Mouse (Mus musculus): ENCODE results near the gene Dcst1. TPM values are rescaled to one million over a fixed set of nuclear protein-coding genes. Genes with fewer than 3 reads are reported as not detected.

The Dcst1 gene
- polyA plus RNA-seq (2015; fragmentation: Nextera tagmentation; extraction: Ambion mirVana), result 0.70 and 0.89 TPM in 2 replicates

GRCm38 (mm10) chr3:89365153-89365485 is at the start of gene Dcst1:
Dcst1 (minus strand) TSS chr3:89365253.
- Histone ChIP-seq H3K27ac (ENCODE audit: low read length) (no peak within 1 kb of the TSS), H3K36me3 (ENCODE audit: control insufficient read depth, insufficient read depth, low read length) (no peaks in the 10 kb centered on the region), H3K27me3 (ENCODE audit: control insufficient read depth, insufficient read depth, low read length) (no peaks in the 10 kb centered on the region), H3K4me1 (ENCODE audit: control insufficient read depth, insufficient read depth, low read length) (0 out of 2 replicates have a peak, but pooled peaks cover 4% of the 10 kb centered on the region), H3K9ac (ENCODE audit: low read length) (peak within 1 kb of the TSS; percentile 55), H3K4me2 (ENCODE audit: low read depth, low read length) (no peak within 1 kb of the TSS), H3K9me3 (replicated peaks; ENCODE audit: control insufficient read depth, low read length) (no peaks in the 10 kb centered on the region), H3K4me3 (replicated peaks; ENCODE audit: low read length) (no peak within 1 kb of the TSS)
- 87% methylated on average over 11 of the region's 11 CpGs for WGBS
- no peak for ATAC-seq (ENCODE audit: insufficient read depth, low FRiP score)

- Histone ChIP-seq H3K27me3 (ENCODE audit: control insufficient read depth, insufficient read depth, low read length) (no peaks in the 10 kb centered on the region), H3K4me3 (replicated peaks; ENCODE audit: low read length) (peak within 1 kb of the TSS; percentile 61), H3K27ac (ENCODE audit: low read length) (peak within 1 kb of the TSS; percentile 11; the same call in 1 of the 2 replicates), H3K36me3 (ENCODE audit: control insufficient read depth, insufficient read depth, low read length) (peaks cover 25% of the 10 kb centered on the region), H3K4me1 (ENCODE audit: control insufficient read depth, insufficient read depth, low read length) (peaks cover 7% of the 10 kb centered on the region), H3K4me2 (ENCODE audit: low read depth, low read length) (peak within 1 kb of the TSS; percentile 65), H3K9me3 (replicated peaks; ENCODE audit: control insufficient read depth, low read length) (no peaks in the 10 kb centered on the region), H3K9ac (ENCODE audit: low read length) (peak within 1 kb of the TSS; percentile 68)
- peak; percentile 99 for ATAC-seq (ENCODE audit: insufficient read depth, low FRiP score)
- 6% methylated on average over 28 of the region's 28 CpGs for WGBS
Observed at GRCm38 (mm10) chr3:89411490-89412393, 46.7 kb upstream of the Dcst1 start, which contains the start of gene Flad1. Flad1 (minus strand) TSS chr3:89411870.

- no peak for ATAC-seq (ENCODE audit: insufficient read depth, low FRiP score)
- Histone ChIP-seq H3K9ac (ENCODE audit: low read length) (peak overlapping the region; percentile 68), H3K4me1 (ENCODE audit: control insufficient read depth, insufficient read depth, low read length) (peaks cover 3% of the 10 kb centered on the region; the same call in 1 of the 2 replicates), H3K9me3 (replicated peaks; ENCODE audit: control insufficient read depth, low read length) (no peaks in the 10 kb centered on the region), H3K27ac (ENCODE audit: low read length) (no peak overlapping the region), H3K27me3 (ENCODE audit: control insufficient read depth, insufficient read depth, low read length) (no peaks in the 10 kb centered on the region), H3K4me3 (replicated peaks; ENCODE audit: low read length) (peak overlapping the region; percentile 61), H3K36me3 (ENCODE audit: control insufficient read depth, insufficient read depth, low read length) (peaks cover 22% of the 10 kb centered on the region), H3K4me2 (ENCODE audit: low read depth, low read length) (peak overlapping the region; percentile 65)
- WGBS, result 77% methylated on average over 10 of the region's 10 CpGs
Observed at GRCm38 (mm10) chr3:89410864-89411263, 45.8 kb upstream of the Dcst1 start.

- Histone ChIP-seq H3K9me3 (replicated peaks; ENCODE audit: control insufficient read depth, low read length) (no peaks in the 10 kb centered on the region), H3K4me1 (ENCODE audit: control insufficient read depth, insufficient read depth, low read length) (peaks cover 3% of the 10 kb centered on the region; the same call in 1 of the 2 replicates), H3K4me3 (replicated peaks; ENCODE audit: low read length) (no peak overlapping the region), H3K27me3 (ENCODE audit: control insufficient read depth, insufficient read depth, low read length) (no peaks in the 10 kb centered on the region), H3K36me3 (ENCODE audit: control insufficient read depth, insufficient read depth, low read length) (peaks cover 16% of the 10 kb centered on the region), H3K9ac (ENCODE audit: low read length) (no peak overlapping the region), H3K27ac (ENCODE audit: low read length) (no peak overlapping the region), H3K4me2 (ENCODE audit: low read depth, low read length) (no peak overlapping the region)
- ATAC-seq (ENCODE audit: insufficient read depth, low FRiP score), result no peak
- WGBS, result 91% methylated on average over 3 of the region's 3 CpGs
Observed at GRCm38 (mm10) chr3:89409701-89410100, 44.6 kb upstream of the Dcst1 start.

- Histone ChIP-seq H3K9me3 (replicated peaks; ENCODE audit: control insufficient read depth, low read length) (no peaks in the 10 kb centered on the region), H3K4me2 (ENCODE audit: low read depth, low read length) (no peak overlapping the region), H3K4me3 (replicated peaks; ENCODE audit: low read length) (no peak overlapping the region), H3K36me3 (ENCODE audit: control insufficient read depth, insufficient read depth, low read length) (peaks cover 8% of the 10 kb centered on the region; the same call in 1 of the 2 replicates), H3K4me1 (ENCODE audit: control insufficient read depth, insufficient read depth, low read length) (peaks cover 3% of the 10 kb centered on the region; the same call in 1 of the 2 replicates), H3K9ac (ENCODE audit: low read length) (no peak overlapping the region), H3K27ac (ENCODE audit: low read length) (no peak overlapping the region), H3K27me3 (ENCODE audit: control insufficient read depth, insufficient read depth, low read length) (no peaks in the 10 kb centered on the region)
- 62% methylated on average over 16 of the region's 16 CpGs for WGBS
- no peak for ATAC-seq (ENCODE audit: insufficient read depth, low FRiP score)
Observed at GRCm38 (mm10) chr3:89408448-89408847, 43.4 kb upstream of the Dcst1 start.

- H3K9ac ChIP-seq (ENCODE audit: low read length), result no peak overlapping the region
- no peak overlapping the region for H3K27ac ChIP-seq (ENCODE audit: low read length)
- ATAC-seq (ENCODE audit: insufficient read depth, low FRiP score), result no peak
- peaks cover 8% of the 10 kb centered on the region; the same call in 1 of the 2 replicates for H3K36me3 ChIP-seq (ENCODE audit: control insufficient read depth, insufficient read depth, low read length)
- H3K4me2 ChIP-seq (ENCODE audit: low read depth, low read length), result no peak overlapping the region
- H3K27me3 ChIP-seq (ENCODE audit: control insufficient read depth, insufficient read depth, low read length), result no peaks in the 10 kb centered on the region
- WGBS, result 91% methylated on average over 6 of the region's 6 CpGs
- H3K4me3 ChIP-seq (replicated peaks; ENCODE audit: low read length), result no peak overlapping the region
- peaks cover 3% of the 10 kb centered on the region; the same call in 1 of the 2 replicates for H3K4me1 ChIP-seq (ENCODE audit: control insufficient read depth, insufficient read depth, low read length)
- H3K9me3 ChIP-seq (replicated peaks; ENCODE audit: control insufficient read depth, low read length), result no peaks in the 10 kb centered on the region
Observed at GRCm38 (mm10) chr3:89406887-89407286, 41.8 kb upstream of the Dcst1 start.

- H3K27me3 ChIP-seq (ENCODE audit: control insufficient read depth, insufficient read depth, low read length), result no peaks in the 10 kb centered on the region
- no peak for ATAC-seq (ENCODE audit: insufficient read depth, low FRiP score)
- WGBS, result 72% methylated on average over 5 of the region's 5 CpGs
- H3K27ac ChIP-seq (ENCODE audit: low read length), result no peak within 1 kb of the TSS
- no peaks in the 10 kb centered on the region for H3K9me3 ChIP-seq (replicated peaks; ENCODE audit: control insufficient read depth, low read length)
- H3K4me2 ChIP-seq (ENCODE audit: low read depth, low read length), result no peak within 1 kb of the TSS
- no peaks in the 10 kb centered on the region for H3K4me1 ChIP-seq (ENCODE audit: control insufficient read depth, insufficient read depth, low read length)
- no peak within 1 kb of the TSS for H3K4me3 ChIP-seq (replicated peaks; ENCODE audit: low read length)
- H3K36me3 ChIP-seq (ENCODE audit: control insufficient read depth, insufficient read depth, low read length), result peaks cover 7% of the 10 kb centered on the region; the same call in 1 of the 2 replicates
- H3K9ac ChIP-seq (ENCODE audit: low read length), result no peak within 1 kb of the TSS
Observed at GRCm38 (mm10) chr3:89402693-89403092, 37.6 kb upstream of the Dcst1 start, which contains the start of gene Lenep. Lenep (minus strand) TSS chr3:89402793.

GRCm38 (mm10) chr3:89401329-89401728 is 36.3 kb upstream of the Dcst1 start:
- H3K27me3 ChIP-seq (ENCODE audit: control insufficient read depth, insufficient read depth, low read length), result no peaks in the 10 kb centered on the region
- ATAC-seq (ENCODE audit: insufficient read depth, low FRiP score), result no peak
- H3K9ac ChIP-seq (ENCODE audit: low read length), result no peak overlapping the region
- H3K4me1 ChIP-seq (ENCODE audit: control insufficient read depth, insufficient read depth, low read length), result no peaks in the 10 kb centered on the region
- H3K9me3 ChIP-seq (replicated peaks; ENCODE audit: control insufficient read depth, low read length), result no peaks in the 10 kb centered on the region
- 92% methylated on average over 7 of the region's 7 CpGs for WGBS
- no peaks in the 10 kb centered on the region for H3K36me3 ChIP-seq (ENCODE audit: control insufficient read depth, insufficient read depth, low read length)
- no peak overlapping the region for H3K27ac ChIP-seq (ENCODE audit: low read length)
- H3K4me3 ChIP-seq (replicated peaks; ENCODE audit: low read length), result no peak overlapping the region
- H3K4me2 ChIP-seq (ENCODE audit: low read depth, low read length), result no peak overlapping the region

GRCm38 (mm10) chr3:89396654-89397005 is 31.6 kb upstream of the Dcst1 start:
- peak overlapping the region; percentile 100 for H3K4me2 ChIP-seq (ENCODE audit: low read depth, low read length)
- H3K9ac ChIP-seq (ENCODE audit: low read length), result peak overlapping the region; percentile 86
- peaks cover 15% of the 10 kb centered on the region for H3K4me1 ChIP-seq (ENCODE audit: control insufficient read depth, insufficient read depth, low read length)
- 2% methylated on average over 4 of the region's 4 CpGs for WGBS
- ATAC-seq (ENCODE audit: insufficient read depth, low FRiP score), result no peak
- no peaks in the 10 kb centered on the region for H3K27me3 ChIP-seq (ENCODE audit: control insufficient read depth, insufficient read depth, low read length)
- H3K4me3 ChIP-seq (replicated peaks; ENCODE audit: low read length), result peak overlapping the region; percentile 81
- H3K9me3 ChIP-seq (replicated peaks; ENCODE audit: control insufficient read depth, low read length), result no peaks in the 10 kb centered on the region
- peak overlapping the region; percentile 98 for H3K27ac ChIP-seq (ENCODE audit: low read length)
- no peaks in the 10 kb centered on the region for H3K36me3 ChIP-seq (ENCODE audit: control insufficient read depth, insufficient read depth, low read length)

Measured in stomach, embryonic 16.5 days (tissue).